Mouse (Mus musculus): ENCODE data around the gene Ces2f.

GRCm38 (mm10) chr8:104925972-104926596, 21.1 kb upstream of the Ces2f start, which contains the start of gene Ces2e:
- TF ChIP-seq CTCF (IDR thresholded peaks at IDR 0.05) = no peak
- no peak for TF ChIP-seq EP300 (IDR thresholded peaks at IDR 0.05)
